Mouse (Mus musculus) MEL (cell line): ENCODE results near the gene Lrrc31.

Experiments used
- CHD1 ChIP-seq: IDR thresholded peaks from 2 replicates; pipeline ENCODE4 v1.6.1; 2012; ENCODE audit warnings: low read depth, mild to moderate bottlenecking, inconsistent platforms, low read length, improper control_type of control experiment
- CHD2 ChIP-seq: IDR thresholded peaks from 2 replicates; pipeline ENCODE4 v1.6.1; 2011; ENCODE audit warnings: low read length, improper control_type of control experiment
- CTCF ChIP-seq, 3 experiments: IDR thresholded peaks in 2 of 3; conservative IDR thresholded peaks in 1 of 3; 2 replicates each; pipeline ENCODE4 v1.5.1; 2011 to 2012; ENCODE audit warnings: low read length in 3 of 3, low read depth in 2 of 3, mild to moderate bottlenecking in 2 of 3, improper control_type of control experiment in 1 of 3, inconsistent platforms in 1 of 3, mixed read lengths in 1 of 3, moderate library complexity in 1 of 3; ENCODE audit not compliant: control insufficient read depth in 1 of 3, insufficient read depth in 1 of 3, poor library complexity in 1 of 3, severe bottlenecking in 1 of 3
- ETS1 ChIP-seq: IDR thresholded peaks from 2 replicates; pipeline ENCODE4 v1.6.1; 2012; ENCODE audit warnings: low read depth, mild to moderate bottlenecking, inconsistent platforms, low read length, improper control_type of control experiment, moderate library complexity
- GATA1 ChIP-seq: IDR thresholded peaks from 2 replicates; pipeline ENCODE4 v1.6.1; 2011; ENCODE audit warnings: low read depth, low read length, improper control_type of control experiment
- JUND ChIP-seq: IDR thresholded peaks from 2 replicates; pipeline ENCODE4 v1.6.1; 2011; ENCODE audit warnings: low read depth, mild to moderate bottlenecking, improper control_type of control experiment, low read length
- MAX ChIP-seq: IDR thresholded peaks from 2 replicates; pipeline ENCODE4 v1.6.1; 2011; ENCODE audit warnings: low read length, improper control_type of control experiment
- MEF2A ChIP-seq: IDR thresholded peaks from 2 replicates; pipeline ENCODE4 v1.6.1; 2014; ENCODE audit warnings: low read depth, mild to moderate bottlenecking, inconsistent platforms, low read length, improper control_type of control experiment; ENCODE audit not compliant: poor library complexity, insufficient replicate concordance, severe bottlenecking; ENCODE audit errors: extremely low read depth
- POLR2A ChIP-seq, 2 experiments: IDR thresholded peaks; 2 replicates each; pipeline ENCODE4 v1.6.1; 2011 to 2012; ENCODE audit warnings: low read length in 2 of 2, mild to moderate bottlenecking in 2 of 2, control low read depth in 1 of 2, improper control_type of control experiment in 1 of 2, low read depth in 1 of 2, moderate library complexity in 1 of 2; ENCODE audit not compliant: control insufficient read depth in 1 of 2, insufficient read depth in 1 of 2, poor library complexity in 1 of 2
- SIN3A ChIP-seq: IDR thresholded peaks from 2 replicates; pipeline ENCODE4 v1.6.1; 2012; ENCODE audit warnings: low read length, improper control_type of control experiment, inconsistent platforms
- ZNF384 ChIP-seq: IDR thresholded peaks from 2 replicates; pipeline ENCODE4 v1.6.1; 2012; ENCODE audit warnings: low read depth, mild to moderate bottlenecking, inconsistent platforms, low read length, improper control_type of control experiment

GRCm38 (mm10) chr3:30724105-30724824, 24.6 kb upstream of the Lrrc31 start:
- TF ChIP-seq CTCF (IDR thresholded peaks at IDR 0.05 in 2 of 3, conservative IDR thresholded peaks at IDR 0.05 in 1 of 3; ENCODE audit: control insufficient read depth in 1 of 3, insufficient read depth in 1 of 3, low read depth in 2 of 3, low read length in 3 of 3, poor library complexity in 1 of 3, severe bottlenecking in 1 of 3) (no peak), MEF2A (no peak), GATA1 (no peak), CHD1 (no peak), CHD2 (no peak), ETS1 (no peak), ZNF384 (no peak), MAX (no peak), JUND (no peak), SIN3A (no peak), POLR2A (IDR thresholded peaks at IDR 0.05; ENCODE audit: control insufficient read depth in 1 of 2, insufficient read depth in 1 of 2, low read depth in 1 of 2, low read length in 2 of 2, poor library complexity in 1 of 2) (no peak)
